Mouse (Mus musculus): ENCODE measurements at regions not wholly inside any gene's neighbourhood (a gene's known extent, or its start where the extent isn't known, plus 50 kb on each side); places are given as distances from the start of the nearest gene placed in this dataset.
"Not testable (repeated sequence)": the region's sequence is repeated elsewhere in the genome, so short reads cannot be mapped to it uniquely, and the experiment has no call there.

GRCm38 (mm10) chr14:53830717-53831116, 423.2 kb downstream of the Dad1 start:
- Histone ChIP-seq H3K4me3 (no peak overlapping the region), H3K9ac (no peak overlapping the region), H3K9me3 (no peaks in the 10 kb centered on the region), H3K27me3 (no peaks in the 10 kb centered on the region), H3K27ac (replicated peaks) (no peak overlapping the region), H3K4me2 (no peak overlapping the region), H3K36me3 (no peaks in the 10 kb centered on the region), H3K4me1 (replicated peaks) (no peaks in the 10 kb centered on the region)
- no peak for ATAC-seq (ENCODE audit: low FRiP score, low read depth)
- WGBS = 30% methylated on average over 1 of the region's 1 CpGs

GRCm38 (mm10) chr14:53826782-53827181, 427.1 kb downstream of the Dad1 start:
- Histone ChIP-seq H3K9me3 (no peaks in the 10 kb centered on the region), H3K27me3 (no peaks in the 10 kb centered on the region), H3K4me1 (replicated peaks) (no peaks in the 10 kb centered on the region), H3K4me2 (no peak overlapping the region), H3K9ac (no peak overlapping the region), H3K27ac (replicated peaks) (no peak overlapping the region), H3K4me3 (no peak overlapping the region), H3K36me3 (no peaks in the 10 kb centered on the region)
- 94% methylated on average over 4 of the region's 4 CpGs for WGBS
- ATAC-seq (ENCODE audit: low FRiP score, low read depth) = no peak

- no peak overlapping the region for H3K4me3 ChIP-seq
- H3K27me3 ChIP-seq = no peaks in the 10 kb centered on the region
- no peak overlapping the region for H3K4me2 ChIP-seq
- 13% methylated on average over 3 of the region's 3 CpGs for WGBS
- no peak overlapping the region for H3K27ac ChIP-seq (replicated peaks)
- ATAC-seq (ENCODE audit: low FRiP score, low read depth) = no peak
- no peak overlapping the region for H3K9ac ChIP-seq
- peaks cover 3% of the 10 kb centered on the region; the same call in 1 of the 2 replicates for H3K4me1 ChIP-seq (replicated peaks)
- H3K36me3 ChIP-seq = no peaks in the 10 kb centered on the region
- no peaks in the 10 kb centered on the region for H3K9me3 ChIP-seq
Measured at GRCm38 (mm10) chr14:53806231-53806630, 447.7 kb downstream of the Dad1 start.

- WGBS = 28% methylated on average over 17 of the region's 17 CpGs
- Histone ChIP-seq H3K36me3 (no peaks in the 10 kb centered on the region), H3K4me1 (replicated peaks) (peaks cover 3% of the 10 kb centered on the region; the same call in 1 of the 2 replicates), H3K9ac (no peak overlapping the region), H3K4me3 (0 out of 2 replicates have a peak overlapping the region, but pooled peaks have one; percentile 9), H3K27ac (replicated peaks) (no peak overlapping the region), H3K9me3 (no peaks in the 10 kb centered on the region), H3K27me3 (no peaks in the 10 kb centered on the region), H3K4me2 (peak overlapping the region; percentile 43)
- ATAC-seq (ENCODE audit: low FRiP score, low read depth) = peak; percentile 79
Measured at GRCm38 (mm10) chr14:53803698-53804620, 449.9 kb downstream of the Dad1 start.

- H3K27me3 ChIP-seq = no peaks in the 10 kb centered on the region
- no peak for ATAC-seq (ENCODE audit: low FRiP score, low read depth)
- peaks cover 3% of the 10 kb centered on the region; the same call in 1 of the 2 replicates for H3K4me1 ChIP-seq (replicated peaks)
- no peak overlapping the region for H3K4me2 ChIP-seq
- WGBS = 96% methylated on average over 3 of the region's 3 CpGs
- H3K4me3 ChIP-seq = no peak overlapping the region
- no peaks in the 10 kb centered on the region for H3K9me3 ChIP-seq
- no peak overlapping the region for H3K9ac ChIP-seq
- H3K27ac ChIP-seq (replicated peaks) = no peak overlapping the region
- no peaks in the 10 kb centered on the region for H3K36me3 ChIP-seq
Measured at GRCm38 (mm10) chr14:53802547-53802946, 451.4 kb downstream of the Dad1 start.

- Histone ChIP-seq H3K27me3 (no peaks in the 10 kb centered on the region), H3K27ac (replicated peaks) (no peak overlapping the region), H3K9ac (no peak overlapping the region), H3K36me3 (no peaks in the 10 kb centered on the region), H3K9me3 (no peaks in the 10 kb centered on the region), H3K4me2 (no peak overlapping the region), H3K4me1 (replicated peaks) (peaks cover 3% of the 10 kb centered on the region; the same call in 1 of the 2 replicates), H3K4me3 (no peak overlapping the region)
- ATAC-seq (ENCODE audit: low FRiP score, low read depth) = no peak
- 86% methylated on average over 11 of the region's 11 CpGs for WGBS
Measured at GRCm38 (mm10) chr14:53800508-53801136, 453.3 kb downstream of the Dad1 start.

GRCm38 (mm10) chr14:53795160-53795559, 458.7 kb downstream of the Dad1 start:
- not testable (repeated sequence) for H3K9ac ChIP-seq; H3K9me3 ChIP-seq; H3K27me3 ChIP-seq; H3K36me3 ChIP-seq; H3K4me1 ChIP-seq (replicated peaks); ATAC-seq (ENCODE audit: low FRiP score, low read depth); H3K4me3 ChIP-seq; H3K4me2 ChIP-seq; H3K27ac ChIP-seq (replicated peaks)
- 73% methylated on average over 1 of the region's 1 CpGs for WGBS

- Histone ChIP-seq H3K36me3 (no peaks in the 10 kb centered on the region), H3K4me3 (no peak overlapping the region), H3K4me1 (replicated peaks) (no peaks in the 10 kb centered on the region), H3K27ac (replicated peaks) (no peak overlapping the region), H3K9me3 (no peaks in the 10 kb centered on the region), H3K9ac (no peak overlapping the region), H3K4me2 (no peak overlapping the region), H3K27me3 (no peaks in the 10 kb centered on the region)
- no peak for ATAC-seq (ENCODE audit: low FRiP score, low read depth)
- WGBS = 87% methylated on average over 5 of the region's 5 CpGs
Measured at GRCm38 (mm10) chr14:53794527-53794926, 459.4 kb downstream of the Dad1 start.

GRCm38 (mm10) chr14:53792432-53792831, 461.5 kb downstream of the Dad1 start:
- H3K9me3 ChIP-seq; H3K27me3 ChIP-seq; H3K36me3 ChIP-seq; H3K9ac ChIP-seq; H3K4me1 ChIP-seq (replicated peaks); H3K27ac ChIP-seq (replicated peaks); H3K4me3 ChIP-seq; ATAC-seq (ENCODE audit: low FRiP score, low read depth); H3K4me2 ChIP-seq: not testable (repeated sequence)
- WGBS = 91% methylated on average over 1 of the region's 1 CpGs

- H3K9me3 ChIP-seq; ATAC-seq (ENCODE audit: low FRiP score, low read depth): not testable (repeated sequence)
- 74% methylated on average over 2 of the region's 2 CpGs for WGBS
Measured at GRCm38 (mm10) chr14:53785547-53785946, 468.4 kb downstream of the Dad1 start.

GRCm38 (mm10) chr14:53777375-53777774, 476.5 kb downstream of the Dad1 start:
- Histone ChIP-seq H3K4me2 (no peak overlapping the region), H3K4me1 (replicated peaks) (no peaks in the 10 kb centered on the region), H3K9me3 (no peaks in the 10 kb centered on the region), H3K4me3 (no peak overlapping the region), H3K27me3 (no peaks in the 10 kb centered on the region), H3K36me3 (no peaks in the 10 kb centered on the region), H3K9ac (no peak overlapping the region), H3K27ac (replicated peaks) (no peak overlapping the region)
- 79% methylated on average over 3 of the region's 3 CpGs for WGBS
- ATAC-seq (ENCODE audit: low FRiP score, low read depth) = no peak

More at GRCm38 (mm10) chr14:53785547-53785946, 468.4 kb downstream of the Dad1 start:
- not testable (repeated sequence) for H3K27ac ChIP-seq (replicated peaks); H3K4me3 ChIP-seq; H3K27me3 ChIP-seq; H3K4me2 ChIP-seq; H3K4me1 ChIP-seq (replicated peaks); H3K36me3 ChIP-seq; H3K9ac ChIP-seq

- not testable (repeated sequence) for H3K27ac ChIP-seq (replicated peaks); H3K36me3 ChIP-seq
- peak; percentile 79 for ATAC-seq (ENCODE audit: low FRiP score, low read depth)
Measured at GRCm38 (mm10) chr14:53776717-53777116, 477.2 kb downstream of the Dad1 start.

More at GRCm38 (mm10) chr14:53776717-53777116, 477.2 kb downstream of the Dad1 start:
- not testable (repeated sequence) for H3K4me2 ChIP-seq; H3K4me1 ChIP-seq (replicated peaks); H3K4me3 ChIP-seq; H3K9me3 ChIP-seq; H3K27me3 ChIP-seq; H3K9ac ChIP-seq
- 79% methylated on average over 1 of the region's 1 CpGs for WGBS
